Mouse (Mus musculus) hematopoietic stem cell, adult 5-6 weeks (primary cell): ENCODE measurements around the gene Map3k13. TPM values are rescaled to one million over a fixed set of nuclear protein-coding genes. Genes with fewer than 3 reads are reported as not detected.

Experiments
- ATAC-seq, 2 experiments: fragments of 125-278 bp in 1 of 2; replicated peaks in 1 of 2; 2 replicates each; pipeline ENCODE4 v1.8.0; 2016 to 2017; ENCODE audit warnings: inconsistent platforms in 2 of 2, mild to moderate bottlenecking in 2 of 2, moderate number of reproducible peaks in 2 of 2, low read depth in 1 of 2, moderate TSS enrichment in 1 of 2; ENCODE audit not compliant: low FRiP score in 2 of 2, poor library complexity in 2 of 2, severe bottlenecking in 2 of 2, insufficient read depth in 1 of 2, low TSS enrichment in 1 of 2
- total RNA-seq: library from RNA; stranded (forward); fragments of 172-1452, 232-1000 nt; gene quantifications from 2 replicates; pipeline ENCODE4 v1.2.3, GENCODE M21; 2017

Gene Map3k13
- total RNA-seq, 1 experiment from 2014 or later, result not detected

GRCm38 (mm10) chr16:21946761-21947715 lies 152.9 kb downstream of the Map3k13 start, which contains the start of gene Tmem41a:
Gene Tmem41a (minus strand): TSS chr16:21947552.
- ATAC-seq, result peak; percentile 88 to 91

GRCm38 (mm10) chr16:21955591-21955990 lies 161.4 kb downstream of the Map3k13 start:
- no peak for ATAC-seq

GRCm38 (mm10) chr16:21965576-21965975 lies 171.4 kb downstream of the Map3k13 start:
- ATAC-seq, result no peak

- ATAC-seq, result no peak
Measured at GRCm38 (mm10) chr16:21969874-21970273, 175.7 kb downstream of the Map3k13 start.

DNA sequence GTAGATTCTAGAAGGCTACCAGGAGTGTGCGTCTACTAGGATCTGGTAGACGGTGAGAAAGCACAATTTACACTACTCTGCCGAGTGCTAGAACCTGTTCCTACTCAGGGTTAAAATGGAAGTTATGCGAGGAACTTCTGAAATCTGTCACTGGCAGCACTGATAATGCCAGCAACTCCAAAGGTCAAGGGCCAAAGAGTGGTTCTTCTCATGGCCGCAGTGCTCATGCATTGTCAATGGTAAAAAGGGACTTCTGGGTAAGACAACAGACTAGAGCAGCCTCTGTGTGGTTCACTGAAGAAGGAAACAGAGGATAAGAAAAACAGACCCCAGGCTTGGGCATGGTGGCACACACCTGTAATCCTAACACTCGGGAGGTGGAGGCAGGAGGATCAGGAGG lies 176.4 kb downstream of the Map3k13 start:
- ATAC-seq, result no peak

DNA sequence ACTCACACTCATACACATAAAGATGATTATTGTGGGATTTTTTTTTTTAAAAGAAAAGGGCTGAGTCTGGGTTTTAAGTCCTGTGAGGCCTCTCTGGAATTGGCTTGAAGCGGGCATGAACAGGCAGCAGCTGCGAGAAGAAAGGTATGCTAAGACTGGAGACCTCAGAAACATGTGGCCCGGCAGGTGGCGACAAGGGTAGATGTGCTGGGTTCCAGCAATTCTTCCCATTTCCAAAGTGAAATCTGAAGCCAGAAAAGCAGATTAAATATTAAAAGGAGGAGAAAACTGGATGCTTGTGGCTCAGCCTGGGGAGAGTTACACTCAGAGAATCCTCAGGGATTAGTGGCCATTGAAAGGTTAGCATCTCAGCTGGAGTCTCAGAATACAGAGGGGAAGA lies 177.3 kb downstream of the Map3k13 start:
- ATAC-seq, result no peak

DNA sequence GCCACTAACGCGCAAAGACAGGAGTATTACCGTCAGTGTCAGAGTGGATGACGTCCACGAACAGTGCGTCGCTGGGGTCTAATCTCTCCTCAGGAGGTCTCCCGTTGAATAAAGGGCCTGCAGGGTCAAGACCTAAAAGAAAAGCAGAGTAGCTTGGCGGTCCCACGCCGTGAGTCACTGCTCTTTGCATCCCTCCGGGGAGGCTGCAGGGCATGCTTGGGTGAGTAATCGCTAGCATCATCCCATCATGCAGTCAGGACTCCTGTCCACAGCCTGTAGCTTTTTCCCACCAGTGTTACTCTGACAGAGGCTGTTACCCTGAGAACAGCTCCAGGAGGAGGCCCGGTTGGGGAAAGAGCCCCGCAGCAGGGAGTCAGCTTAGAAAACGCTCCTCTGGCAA lies 182.1 kb downstream of the Map3k13 start:
- no peak for ATAC-seq

DNA sequence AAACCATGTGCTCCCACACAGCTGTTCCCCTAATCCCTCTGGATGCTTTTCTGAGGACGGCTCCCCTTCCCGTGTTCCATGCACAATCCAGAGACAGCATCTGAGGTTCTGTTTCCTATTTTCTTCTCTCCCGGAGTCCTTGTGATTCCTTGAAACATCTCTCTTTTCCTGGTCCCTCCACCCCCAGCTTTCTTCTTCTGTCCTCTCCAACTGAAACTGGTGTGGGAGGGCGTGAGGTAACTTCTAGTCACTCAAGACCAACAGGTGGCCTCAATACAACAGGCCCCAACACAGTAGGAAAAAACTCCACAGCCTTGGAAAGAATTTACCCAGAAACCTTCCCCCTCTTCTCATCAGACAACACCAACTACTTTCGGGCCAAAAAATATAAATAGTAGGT lies 183.2 kb downstream of the Map3k13 start:
- no peak for ATAC-seq

Other genes with a start within 250 kb of the Map3k13 start
- gene 2510009E07Rik, start 99.7 kb upstream of the Map3k13 start, total RNA-seq, result 0.88 and 3.0 TPM in 2 replicates
- gene Ehhadh, start 6.5 kb upstream of the Map3k13 start, total RNA-seq, result 5.8 and 7.1 TPM in 2 replicates
- 13.3 and 17.0 TPM in 2 replicates for gene Tmem41a, start 153.2 kb downstream of the Map3k13 start, total RNA-seq
- gene Liph, start 201.3 kb downstream of the Map3k13 start, total RNA-seq, result 0.10 and 0.13 TPM in 2 replicates
- gene Senp2, start 215.1 kb downstream of the Map3k13 start, total RNA-seq, result 46.2 and 56.0 TPM in 2 replicates